Mouse (Mus musculus) midbrain, embryonic 13.5 days (tissue): ENCODE measurements at regions not wholly inside any gene's neighbourhood (a gene's known extent, or its start where the extent isn't known, plus 50 kb on each side); places are given as distances from the start of the nearest gene placed in this dataset.
"Not testable (repeated sequence)": the region's sequence is repeated elsewhere in the genome, so short reads cannot be mapped to it uniquely, and the experiment has no call there.

Experiments
- ATAC-seq: fragments of 200-750 bp; cut with Nextera tagmentation; 2 replicates; pipeline ENCODE4 v1.8.0; 2017; ENCODE audit warnings: mild to moderate bottlenecking, moderate TSS enrichment, moderate library complexity
- H3K27ac ChIP-seq: fragments of 300-500 bp; sonication (generic); 2 replicates; pipeline ENCODE4 v1.5.1; 2015; ENCODE audit warnings: inconsistent platforms, mild to moderate bottlenecking, moderate library complexity
- H3K27me3 ChIP-seq: fragments of 300-500 bp; sonication (generic); 2 replicates; pipeline ENCODE4 v1.6.1; 2015; ENCODE audit warnings: mild to moderate bottlenecking, inconsistent platforms
- H3K36me3 ChIP-seq: fragments of 300-500 bp; sonication (generic); 2 replicates; pipeline ENCODE4 v1.6.1; 2015; ENCODE audit warnings: mild to moderate bottlenecking, inconsistent platforms
- H3K4me1 ChIP-seq: fragments of 300-500 bp; sonication (generic); replicated peaks from 2 replicates; pipeline ENCODE4 v1.6.1; 2015; ENCODE audit warnings: inconsistent platforms
- H3K4me2 ChIP-seq: fragments of 300-500 bp; sonication (generic); replicated peaks from 2 replicates; pipeline ENCODE4 v1.6.1; 2015; ENCODE audit warnings: moderate library complexity, mild to moderate bottlenecking, inconsistent platforms
- H3K4me3 ChIP-seq: fragments of 300-500 bp; sonication (generic); replicated peaks from 2 replicates; pipeline ENCODE4 v1.5.1; 2015; ENCODE audit warnings: mild to moderate bottlenecking, inconsistent platforms
- H3K9ac ChIP-seq: fragments of 300-500 bp; sonication (generic); replicated peaks from 2 replicates; pipeline ENCODE4 v1.6.1; 2015; ENCODE audit warnings: mild to moderate bottlenecking, inconsistent platforms
- H3K9me3 ChIP-seq: fragments of 300-500 bp; sonication (generic); 2 replicates; pipeline ENCODE4 v1.6.1; 2016; ENCODE audit warnings: mild to moderate bottlenecking, inconsistent platforms
- WGBS: fragments of 180-500 bp; shearing (Covaris S2); methylation state at CpG from one replicate; pipeline ENCODE4 v1.1.7; 2015; 5-methylcytosine and 5-hydroxymethylcytosine counted together

DNA sequence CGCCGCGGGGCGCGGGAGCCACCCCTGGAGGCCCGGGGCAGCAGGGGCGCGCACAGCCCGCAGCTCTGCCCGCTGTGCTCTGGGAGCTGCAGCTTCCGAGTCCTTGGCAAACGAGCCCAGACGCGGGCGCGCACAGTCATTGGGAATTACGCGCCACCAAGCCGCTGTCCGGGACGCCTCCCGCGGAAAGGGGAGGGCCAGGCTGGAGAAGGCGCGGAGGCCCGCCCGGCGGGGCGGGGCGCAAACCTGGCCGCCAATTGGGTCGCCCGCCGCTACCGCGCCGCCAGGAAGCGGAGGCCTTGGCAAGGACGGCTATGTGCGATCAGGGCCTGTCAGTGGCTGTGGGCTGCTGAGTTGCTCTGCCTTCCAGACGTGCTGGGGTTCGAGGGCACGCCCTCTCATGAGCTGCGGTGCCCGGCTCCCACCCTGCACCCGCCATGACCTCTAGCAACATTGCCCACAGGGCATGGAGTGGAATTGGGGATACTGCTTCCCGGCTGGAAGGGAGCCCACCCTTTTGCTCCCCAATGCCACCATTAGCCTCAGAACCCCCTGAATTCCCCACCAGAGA is 739.1 kb upstream of the Ywhaq start:
- H3K27ac ChIP-seq, H3K9ac ChIP-seq, ATAC-seq, H3K27me3 ChIP-seq, H3K4me1 ChIP-seq, H3K9me3 ChIP-seq, H3K36me3 ChIP-seq, H3K4me2 ChIP-seq: not testable (repeated sequence)
- WGBS, result 7% methylated on average over 34 of the region's 47 CpGs
- 0 out of 2 replicates have a peak overlapping the region, but pooled peaks have one; percentile 4 for H3K4me3 ChIP-seq

DNA sequence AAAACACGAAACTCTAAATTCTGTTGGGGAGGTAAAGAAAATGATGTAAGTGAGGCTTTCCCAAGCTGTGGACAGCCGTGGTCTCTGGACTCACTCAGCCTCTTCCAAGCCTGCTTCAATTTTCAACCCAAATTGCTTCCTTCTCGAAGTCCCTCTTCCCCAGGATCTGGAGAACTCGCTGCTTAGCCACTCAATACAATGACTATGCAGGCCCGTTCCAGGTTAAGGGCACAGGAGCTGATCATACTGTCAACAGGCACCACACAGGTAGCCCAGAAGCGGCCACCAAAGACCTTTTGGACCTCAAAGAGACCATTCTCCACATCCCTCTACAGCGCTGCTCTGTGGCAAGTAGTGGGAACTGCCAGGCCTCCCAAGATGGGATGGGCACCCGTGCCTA is 737.9 kb upstream of the Ywhaq start:
- H3K27ac ChIP-seq, ATAC-seq: not testable (repeated sequence)
- WGBS, result 75% methylated on average over 5 of the region's 8 CpGs

More for the DNA sequence above, 737.9 kb upstream of the Ywhaq start:
- not testable (repeated sequence) for H3K9me3 ChIP-seq, H3K9ac ChIP-seq, H3K36me3 ChIP-seq, H3K4me2 ChIP-seq, H3K4me1 ChIP-seq, H3K27me3 ChIP-seq, H3K4me3 ChIP-seq
